Mouse (Mus musculus): ENCODE data around the gene Ndn.

- no peak for TF ChIP-seq CTCF (IDR thresholded peaks at IDR 0.05; ENCODE audit: control insufficient read depth, insufficient read depth, insufficient read length)
- TF ChIP-seq USF1 (IDR thresholded peaks at IDR 0.05; ENCODE audit: low read depth) = no peak
Measured at GRCm38 (mm10) chr7:62348804-62349190, 2.4 kb downstream of the Ndn start.
